Mouse (Mus musculus) bone marrow, adult 2 months (tissue): Measurements from ENCODE around the gene Atp8a1.

Experiments
- CTCF ChIP-seq: fragments of 200-500 bp; IDR thresholded peaks from 2 replicates; pipeline ENCODE4 v1.5.1; 2011; ENCODE audit warnings: low read length, control low read depth; ENCODE audit not compliant: control insufficient read depth, insufficient read depth
- POLR2A ChIP-seq: fragments of 200-500 bp; IDR thresholded peaks from 2 replicates; pipeline ENCODE4 v1.6.1; 2011; ENCODE audit warnings: low read depth, mild to moderate bottlenecking, control low read depth, low read length, borderline replicate concordance; ENCODE audit not compliant: control insufficient read depth

GRCm38 (mm10) chr5:67823771-67824170, 23.5 kb downstream of the Atp8a1 start:
- TF ChIP-seq POLR2A, result no peak
- TF ChIP-seq CTCF, result no peak
